Mouse (Mus musculus) thymus, postnatal 25 days (tissue): ENCODE data around the gene Ldlrap1.
"Not testable (repeated sequence)": the region's sequence is repeated elsewhere in the genome, so short reads cannot be mapped to it uniquely, and the experiment has no call there.

Experiments used
- DNase-seq: peaks from one replicate; pipeline ENCODE4 v3.0.0; 2022

The Ldlrap1 gene

GRCm38 (mm10) chr4:134767426-134768225, at the start of gene Ldlrap1:
TSS of gene Ldlrap1 (minus strand) at chr4:134768024.
- peak; percentile 80 for DNase-seq

DNA sequence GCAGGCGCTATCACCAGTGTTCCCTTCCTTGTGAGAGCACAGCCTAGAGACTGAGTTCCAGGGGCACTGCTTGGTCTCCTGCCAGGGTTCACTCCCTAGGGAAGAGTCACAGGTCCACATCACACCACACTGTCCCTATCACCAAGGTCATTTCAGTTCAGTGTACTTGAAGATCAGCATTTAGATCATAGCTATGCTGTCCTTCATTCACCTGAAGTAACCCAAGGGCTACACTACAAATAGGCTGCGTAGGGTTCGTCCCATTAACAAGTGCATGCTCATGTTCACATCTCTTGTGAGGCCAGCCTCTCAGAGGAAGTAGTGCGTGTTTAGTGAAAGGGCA, 46.4 kb upstream of the Ldlrap1 start:
- no peak for DNase-seq

DNA sequence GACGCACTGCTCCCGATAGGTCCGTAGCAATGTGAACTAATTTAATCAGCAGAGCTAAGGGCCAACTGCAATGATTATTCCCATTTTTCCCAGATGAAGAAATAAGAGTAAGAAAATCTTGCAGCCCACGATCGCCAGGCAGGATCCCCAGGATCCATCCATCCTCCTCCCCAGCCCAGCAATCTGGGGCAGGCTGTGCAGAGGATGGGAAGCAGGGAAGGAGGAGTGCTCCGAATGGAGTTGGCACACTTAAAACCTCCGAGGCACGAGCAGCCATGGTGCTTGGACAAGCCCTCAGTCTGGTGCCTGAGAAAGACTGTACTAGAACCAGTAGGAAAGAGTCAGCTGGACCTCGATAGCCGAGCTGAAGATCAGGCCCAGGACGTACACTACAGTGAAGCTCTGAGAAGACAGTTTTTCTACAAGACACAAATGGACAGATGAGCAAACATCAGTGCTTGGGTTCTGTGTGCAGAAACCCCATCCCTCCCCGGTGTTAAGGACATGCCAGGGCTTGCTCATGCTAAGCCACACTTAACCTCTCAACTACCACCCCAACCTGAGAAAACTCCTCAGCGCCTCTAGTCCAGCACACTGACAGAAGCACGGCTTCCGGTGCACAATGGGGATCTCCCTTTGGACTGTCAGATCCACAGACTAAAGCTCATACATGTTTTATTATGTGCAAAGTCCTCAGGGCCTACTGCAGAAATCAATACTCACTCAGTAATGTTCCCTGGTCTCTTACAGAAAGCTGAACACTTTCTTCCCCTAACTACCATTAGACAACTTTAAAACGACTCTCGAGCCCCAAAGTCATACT, 45.8 kb upstream of the Ldlrap1 start:
- DNase-seq, result no peak

DNA sequence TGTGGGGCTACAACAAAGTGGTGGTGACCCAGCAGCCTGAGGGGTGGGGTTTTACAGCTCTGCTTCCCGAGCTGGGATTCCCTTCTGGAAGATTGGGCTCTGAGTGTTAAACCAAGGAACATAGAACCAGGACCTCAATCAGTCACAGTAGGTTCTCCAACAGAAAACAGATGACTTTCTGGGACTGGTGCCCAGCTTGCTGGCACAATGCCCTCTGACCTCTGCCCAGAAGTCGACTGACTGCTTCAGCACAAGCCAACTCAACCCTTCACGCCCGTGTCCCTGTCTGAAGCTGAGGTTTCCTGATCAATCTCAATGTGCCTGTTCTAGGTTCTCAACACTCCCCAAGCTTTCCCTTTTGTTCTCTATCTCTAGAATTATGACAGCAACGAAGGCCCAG, 36.9 kb upstream of the Ldlrap1 start:
- no peak for DNase-seq

DNA sequence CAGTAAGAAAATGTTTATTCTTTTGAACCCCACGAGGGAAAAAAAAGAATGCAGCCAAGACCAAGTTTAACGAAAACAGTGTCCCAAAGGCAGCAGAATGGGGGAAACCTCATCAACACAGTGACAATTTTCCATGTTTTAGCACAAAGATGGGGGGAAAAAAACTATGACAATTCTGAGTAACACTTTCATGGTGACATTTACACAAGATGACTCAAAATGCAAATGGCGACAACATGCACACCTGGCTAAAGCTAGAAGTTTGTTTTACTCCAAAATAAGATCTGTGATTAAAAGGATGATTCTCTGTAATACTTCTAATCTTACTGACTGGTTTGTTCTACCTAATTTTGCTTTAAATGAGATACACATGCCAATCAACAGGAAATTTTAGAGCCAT, 34.9 kb upstream of the Ldlrap1 start:
- no peak for DNase-seq

DNA sequence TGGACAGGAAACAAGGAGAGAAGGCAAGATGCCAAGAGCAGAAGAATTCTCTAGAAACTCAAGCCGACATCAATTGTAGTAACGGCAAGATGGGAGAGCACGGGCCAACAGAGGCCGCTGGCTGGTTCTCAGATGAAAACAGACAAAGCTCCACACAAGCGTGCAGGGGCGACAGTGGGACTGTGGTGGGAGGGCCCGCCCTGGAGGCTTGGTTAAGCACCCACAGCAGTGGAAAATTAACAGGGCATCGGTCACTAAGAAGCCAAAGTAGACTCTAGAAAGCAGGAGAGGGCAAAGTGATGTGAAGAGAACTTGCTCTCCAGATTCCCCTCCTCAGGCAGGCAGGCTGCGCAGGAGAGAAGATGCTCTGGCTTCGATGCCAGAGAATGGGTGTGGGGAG, 34.3 kb upstream of the Ldlrap1 start:
- DNase-seq, result no peak

GRCm38 (mm10) chr4:134800693-134801092, 32.9 kb upstream of the Ldlrap1 start:
- no peak for DNase-seq

DNA sequence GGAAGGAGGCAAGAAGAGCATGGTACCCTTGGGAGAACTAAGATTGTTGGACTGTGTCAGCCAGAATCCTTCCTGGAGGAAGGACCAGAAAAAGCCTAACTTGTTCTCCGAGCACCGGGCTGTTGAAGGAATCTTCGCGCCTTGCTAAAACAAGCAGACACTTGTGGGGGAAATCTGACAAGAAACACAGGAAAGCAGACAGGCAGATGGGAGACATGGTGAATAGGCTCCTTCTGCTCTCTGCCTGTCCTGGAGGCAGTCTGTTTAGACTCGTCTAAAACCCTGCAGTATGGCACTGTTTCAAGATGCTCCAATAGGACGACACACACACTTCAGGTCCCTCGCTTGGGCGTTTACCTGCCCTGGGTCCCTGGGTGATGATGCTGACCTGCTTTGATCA, 32.3 kb upstream of the Ldlrap1 start:
- DNase-seq, result no peak

- peak; percentile 68 for DNase-seq
Observed at GRCm38 (mm10) chr4:134799272-134799671, 31.4 kb upstream of the Ldlrap1 start.

- DNase-seq, result no peak
Observed at GRCm38 (mm10) chr4:134798861-134799260, 31.0 kb upstream of the Ldlrap1 start.

DNA sequence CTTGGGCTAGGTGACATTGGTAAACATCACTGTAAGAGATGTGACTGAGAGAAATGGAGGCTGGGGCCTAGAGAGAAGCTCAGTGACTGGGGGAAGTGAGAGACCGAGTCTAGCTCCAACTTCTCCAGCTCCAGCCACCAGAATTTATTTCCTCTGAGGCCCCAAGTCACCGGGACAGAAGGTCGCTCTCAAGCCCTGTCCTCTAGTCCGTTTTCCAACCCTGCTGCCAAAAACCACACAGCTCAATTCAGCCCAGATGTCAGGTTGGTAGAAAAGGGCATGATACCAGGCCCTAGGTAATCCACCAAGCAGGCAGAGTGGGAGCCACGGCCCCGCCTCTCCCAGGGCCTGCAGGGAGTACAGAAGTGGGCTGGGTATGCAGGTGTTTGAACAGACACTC, 29.8 kb upstream of the Ldlrap1 start:
- DNase-seq, result no peak

DNA sequence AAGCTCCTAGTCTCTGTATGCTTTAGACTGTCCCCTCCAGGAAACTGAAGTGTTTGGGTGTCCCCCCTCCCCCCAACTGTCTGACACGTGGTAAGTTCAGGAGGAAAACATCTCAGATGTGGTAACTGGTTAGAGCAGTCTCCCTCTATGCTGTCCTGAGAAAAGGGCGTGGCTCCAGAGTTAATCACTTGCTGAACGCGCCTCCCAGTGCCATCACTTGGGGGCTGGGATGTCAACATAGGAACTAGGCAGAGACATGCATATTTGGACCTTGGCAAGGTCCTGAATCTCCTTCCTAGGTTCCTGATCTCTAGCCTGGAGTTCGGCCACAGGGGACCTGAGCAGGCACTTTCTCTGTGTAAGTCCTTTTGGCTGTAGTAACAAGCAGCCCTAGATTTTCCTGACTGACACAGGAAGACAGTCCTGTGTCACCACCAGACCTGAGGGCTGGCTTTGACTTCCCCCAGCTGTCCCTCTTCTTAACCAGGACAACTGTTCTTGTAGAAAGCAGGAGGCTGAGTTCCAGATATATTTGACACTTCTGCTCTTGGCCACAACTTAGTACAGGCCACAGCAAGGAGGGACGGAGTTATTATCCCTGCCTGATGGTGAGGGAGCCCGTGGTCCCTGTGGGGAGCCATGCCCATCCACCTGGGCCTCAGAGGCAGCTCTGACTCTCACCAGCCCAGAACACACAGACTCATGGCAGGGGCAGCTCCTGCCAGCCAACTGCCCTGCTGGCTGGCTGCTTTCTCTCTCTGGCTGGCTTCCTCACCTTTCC, 28.9 kb upstream of the Ldlrap1 start:
- DNase-seq, result peak; percentile 49

DNA sequence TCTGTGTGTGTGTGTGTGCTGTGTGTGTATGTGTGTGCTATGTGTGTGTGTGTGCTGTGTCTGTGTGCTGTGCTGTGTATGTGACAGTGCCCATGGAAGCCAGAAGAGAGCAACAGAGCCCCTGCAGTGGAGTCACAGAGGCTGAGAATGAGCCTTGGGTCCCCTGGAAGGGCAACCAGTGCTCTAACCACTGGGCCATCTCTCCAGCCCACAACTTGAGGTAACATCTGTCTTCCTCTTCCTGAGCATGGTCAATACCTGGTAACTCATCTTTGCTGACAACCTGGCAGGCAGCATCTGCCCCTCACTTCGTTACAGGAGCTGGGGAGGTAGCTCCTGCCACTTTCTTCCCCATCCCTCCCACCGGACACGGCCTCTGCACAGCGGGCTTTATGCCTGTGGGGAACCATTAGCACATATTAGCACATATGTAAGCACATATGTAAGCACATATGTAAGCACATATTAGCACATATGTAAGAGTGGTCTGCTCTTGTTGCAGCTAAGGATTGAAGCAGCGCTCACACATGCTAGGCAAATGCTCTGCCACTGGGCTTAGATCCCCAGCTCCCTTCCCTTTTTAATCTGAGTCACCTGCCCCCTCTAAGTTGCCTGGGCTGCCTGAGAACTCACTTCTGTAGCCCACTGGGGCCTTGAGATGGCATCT, 28.1 kb upstream of the Ldlrap1 start:
- no peak for DNase-seq

DNA sequence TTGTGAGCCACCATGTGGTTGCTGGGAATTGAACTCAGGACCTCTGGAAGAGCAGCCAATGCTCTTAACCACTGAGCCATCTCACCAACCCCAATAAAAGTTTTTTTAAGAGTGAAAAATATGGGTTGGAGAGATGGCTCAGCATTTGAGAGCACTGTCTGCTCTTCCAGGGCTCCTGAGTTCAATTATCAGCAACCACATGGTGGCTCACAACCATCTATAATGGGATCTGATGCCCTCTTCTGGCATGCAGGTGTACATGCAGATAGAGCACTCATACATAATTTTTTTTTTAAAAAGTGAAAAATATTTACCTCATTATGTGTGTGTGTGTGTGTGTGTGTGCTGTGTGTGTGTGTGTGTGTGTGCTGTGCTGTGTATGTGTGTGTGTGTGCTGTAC, 27.1 kb upstream of the Ldlrap1 start:
- not testable (repeated sequence) for DNase-seq

GRCm38 (mm10) chr4:134793213-134793956, 25.6 kb upstream of the Ldlrap1 start:
- DNase-seq, result peak; percentile 57

GRCm38 (mm10) chr4:134791731-134792130, 23.9 kb upstream of the Ldlrap1 start:
- DNase-seq, result no peak

DNA sequence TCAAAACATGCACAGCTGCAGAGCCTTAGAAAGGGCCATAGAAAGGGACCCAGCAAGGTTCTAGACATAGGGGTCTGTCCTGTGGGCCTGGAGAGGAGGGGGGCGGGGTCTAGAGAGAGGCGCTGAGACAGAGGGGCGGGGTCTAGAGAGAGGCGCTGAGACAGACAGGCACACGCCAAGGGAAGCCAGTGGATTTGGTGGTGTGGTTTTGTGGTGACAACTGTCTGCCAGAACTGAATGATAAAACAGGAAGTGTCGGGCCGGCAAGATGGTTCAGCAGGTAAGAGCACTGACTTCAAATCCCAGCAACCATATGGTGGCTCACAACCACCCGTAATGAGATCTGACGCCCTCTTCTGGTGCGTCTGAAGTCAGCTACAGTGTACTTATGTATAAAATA, 19.1 kb upstream of the Ldlrap1 start:
- peak; percentile 78 for DNase-seq

- DNase-seq, result peak; percentile 34
Observed at GRCm38 (mm10) chr4:134784701-134785100, 16.9 kb upstream of the Ldlrap1 start.

- no peak for DNase-seq
Observed at GRCm38 (mm10) chr4:134779136-134779934, 11.5 kb upstream of the Ldlrap1 start.

- no peak for DNase-seq
Observed at GRCm38 (mm10) chr4:134776246-134776645, 8.4 kb upstream of the Ldlrap1 start.

GRCm38 (mm10) chr4:134775234-134775944, 7.6 kb upstream of the Ldlrap1 start:
- DNase-seq, result no peak
